Mouse (Mus musculus): ENCODE results near the gene Fkbp15. TPM values are rescaled to one million over a fixed set of nuclear protein-coding genes. Genes with fewer than 3 reads are reported as not detected.
A peak's percentile ranks its signal among the peaks of the same experiment; 100 is the strongest.

Fkbp15 gene
- polyA plus RNA-seq, 1 experiment from 2014 or later = 18.6 TPM

DNA sequence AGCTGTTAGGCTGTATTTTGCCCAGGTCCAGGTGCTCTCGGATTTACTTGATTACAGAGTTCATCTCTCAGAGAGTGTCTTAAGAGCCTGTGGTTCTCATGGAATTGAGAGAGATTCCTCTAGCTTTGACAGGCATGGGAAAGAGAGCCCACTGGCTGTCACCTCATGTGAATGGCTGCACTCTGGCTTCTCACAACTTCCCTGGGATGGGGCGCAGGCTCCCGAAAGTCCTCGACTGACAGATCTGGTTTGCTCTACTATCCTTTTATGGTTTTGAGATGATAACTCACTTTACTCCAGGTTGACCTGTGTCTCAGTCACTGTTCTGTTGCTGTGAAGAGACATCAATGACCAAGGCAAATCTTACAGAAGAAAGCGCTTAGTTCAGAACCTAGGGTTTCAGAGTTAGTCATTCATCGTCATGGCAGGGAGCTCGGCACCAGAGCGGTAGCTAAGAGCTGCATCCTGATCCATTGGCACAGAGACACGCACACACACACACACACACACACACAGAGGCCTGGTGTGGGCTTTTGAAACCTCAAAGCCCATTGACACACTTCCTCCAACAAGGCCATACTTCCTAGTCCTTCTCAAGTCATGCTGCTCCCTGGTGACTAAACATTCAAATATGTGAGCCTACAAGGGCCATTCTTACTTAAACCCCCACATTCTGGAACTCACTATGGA is 69.4 kb downstream of the Fkbp15 start:
- no peaks in the 10 kb centered on the region for H3K9me3 ChIP-seq (replicated peaks)
- H3K27me3 ChIP-seq (replicated peaks) = no peaks in the 10 kb centered on the region
- H3K36me3 ChIP-seq = peaks cover 5% of the 10 kb centered on the region; the same call in 1 of the 2 replicates
- H3K4me3 ChIP-seq = no peak overlapping the region
- no peak overlapping the region for H3K9ac ChIP-seq
- H3K27ac ChIP-seq = no peak overlapping the region
- H3K4me1 ChIP-seq = peaks cover 11% of the 10 kb centered on the region
- 70% methylated on average over 9 of the region's 9 CpGs for WGBS (ENCODE audit: insufficient replicate concordance)
- ATAC-seq = no peak
- H3K4me2 ChIP-seq = no peak overlapping the region

DNA sequence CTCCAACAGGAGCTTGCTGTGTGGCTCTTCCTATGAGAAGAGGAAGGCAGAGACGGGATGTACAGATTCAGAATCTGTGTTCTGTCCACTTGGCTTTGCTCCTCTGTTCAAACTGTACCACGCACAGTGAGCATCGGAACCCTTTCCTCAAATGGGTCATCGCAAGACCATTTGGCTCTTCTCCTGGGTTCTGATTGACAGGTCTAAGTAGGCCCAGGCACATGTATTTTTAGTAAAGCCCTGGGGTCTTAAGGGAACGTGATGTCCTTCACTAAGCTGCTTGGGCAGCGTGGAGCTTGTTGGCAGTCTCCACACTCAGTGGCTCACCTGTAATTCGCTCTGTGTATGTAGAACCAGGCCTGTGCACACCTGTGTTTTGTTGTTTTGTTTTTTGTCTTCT is 71.1 kb downstream of the Fkbp15 start:
- no peak for ATAC-seq

DNA sequence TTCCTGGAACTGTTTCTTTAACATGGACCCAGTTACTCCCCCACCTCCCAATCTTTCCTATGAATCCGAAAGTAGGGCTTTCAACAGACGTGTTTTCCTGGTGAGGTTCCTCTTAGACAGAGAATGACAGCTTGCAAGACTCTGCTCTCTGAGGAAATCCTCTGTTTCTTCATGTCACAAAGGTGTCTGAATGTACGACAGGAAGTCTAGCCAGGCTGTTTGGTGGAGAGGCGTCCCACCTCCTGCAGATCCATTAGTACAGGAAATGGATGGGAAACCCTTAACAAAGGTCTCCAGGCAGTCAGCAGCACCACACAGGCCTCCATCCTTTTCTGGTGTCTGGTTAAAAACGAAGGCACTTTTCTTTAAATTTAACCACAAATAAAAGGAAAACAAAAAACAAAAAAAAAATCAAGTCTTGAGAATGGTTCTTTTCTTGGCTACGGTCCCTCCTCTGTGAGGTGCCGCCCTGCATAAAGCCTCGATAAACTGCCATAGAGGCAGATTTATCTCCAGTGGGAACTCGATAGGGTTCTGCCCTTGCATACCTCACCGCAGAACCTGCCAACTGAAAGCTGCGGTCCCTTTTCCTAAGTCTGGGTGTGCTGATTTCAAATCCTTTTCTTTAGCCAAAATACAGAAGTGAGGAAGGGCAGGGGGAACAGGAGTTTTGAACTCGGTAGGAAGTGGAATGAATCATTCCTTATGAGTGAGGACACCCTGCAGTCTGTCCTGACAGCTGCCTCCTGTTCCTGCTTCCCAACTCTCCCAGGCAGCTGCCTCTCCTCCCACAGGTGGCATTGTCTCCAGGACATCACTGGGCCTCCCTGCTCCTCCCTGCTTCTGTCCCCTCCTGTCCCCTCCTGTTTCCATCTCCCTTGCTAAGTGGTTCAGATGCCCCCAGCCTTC is 73.1 kb downstream of the Fkbp15 start:
- Histone ChIP-seq H3K4me2 (peak overlapping the region; percentile 94), H3K27ac (peak overlapping the region; percentile 61), H3K27me3 (replicated peaks) (no peaks in the 10 kb centered on the region), H3K36me3 (no peaks in the 10 kb centered on the region), H3K9me3 (replicated peaks) (no peaks in the 10 kb centered on the region), H3K9ac (peak overlapping the region; percentile 71), H3K4me1 (peaks cover 11% of the 10 kb centered on the region), H3K4me3 (peak overlapping the region; percentile 66)
- peak; percentile 17; the same call in 1 of the 2 replicates for ATAC-seq
- 9% methylated on average over 12 of the region's 12 CpGs for WGBS (ENCODE audit: insufficient replicate concordance)

More for the DNA sequence above, 71.1 kb downstream of the Fkbp15 start:
- Histone ChIP-seq H3K27me3 (replicated peaks) (no peaks in the 10 kb centered on the region), H3K4me2 (no peak overlapping the region), H3K9ac (no peak overlapping the region), H3K27ac (no peak overlapping the region), H3K36me3 (peaks cover 5% of the 10 kb centered on the region; the same call in 1 of the 2 replicates), H3K4me1 (peaks cover 11% of the 10 kb centered on the region), H3K9me3 (replicated peaks) (no peaks in the 10 kb centered on the region), H3K4me3 (no peak overlapping the region)
- WGBS (ENCODE audit: insufficient replicate concordance) = 71% methylated on average over 7 of the region's 7 CpGs

DNA sequence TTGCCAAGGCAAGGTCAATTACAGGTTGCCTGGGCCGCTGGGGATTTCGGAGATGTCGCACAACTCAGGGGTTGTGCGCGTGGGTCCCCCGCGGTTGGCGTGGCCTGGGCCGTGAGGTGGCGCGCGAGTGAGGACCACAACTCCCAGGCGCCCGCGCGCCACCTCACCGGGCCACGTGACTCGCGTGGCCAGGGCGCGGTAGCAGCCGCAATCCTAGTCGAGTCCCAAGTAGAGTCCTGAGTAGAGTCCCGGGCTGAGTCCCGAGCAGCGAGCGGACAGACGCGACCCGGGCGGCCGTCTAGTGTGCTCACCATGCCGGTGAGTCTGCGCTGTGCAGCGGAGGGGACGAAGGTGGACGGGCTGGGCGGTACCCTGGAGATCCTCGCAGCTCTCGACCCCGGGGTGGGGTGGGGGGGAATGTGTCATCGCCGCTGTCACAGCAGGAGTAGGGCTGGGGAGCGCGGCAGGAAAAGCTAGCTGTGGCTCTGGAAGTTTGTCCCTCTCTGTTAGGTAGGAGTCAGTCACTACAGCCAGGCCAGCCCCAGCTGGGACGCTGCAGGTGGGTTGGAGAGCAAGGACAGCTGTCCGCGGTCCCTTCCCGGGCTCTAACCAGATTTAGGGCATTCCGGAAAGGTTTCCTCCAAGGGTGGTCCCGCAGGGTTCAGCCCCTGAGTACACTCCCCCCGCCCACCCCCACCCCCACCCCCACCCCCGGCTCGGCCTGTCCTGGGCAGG is 73.9 kb downstream of the Fkbp15 start:
- Histone ChIP-seq H3K9me3 (replicated peaks) (no peaks in the 10 kb centered on the region), H3K4me1 (peaks cover 11% of the 10 kb centered on the region), H3K27me3 (replicated peaks) (no peaks in the 10 kb centered on the region), H3K4me2 (peak overlapping the region; percentile 94), H3K4me3 (peak overlapping the region; percentile 66), H3K9ac (peak overlapping the region; percentile 71), H3K27ac (peak overlapping the region; percentile 61), H3K36me3 (no peaks in the 10 kb centered on the region)
- under 1% methylated on average over 55 of the region's 55 CpGs for whole genome bisulfite sequencing (ENCODE audit: insufficient replicate concordance)
- peak; percentile 79 for ATAC-seq

DNA sequence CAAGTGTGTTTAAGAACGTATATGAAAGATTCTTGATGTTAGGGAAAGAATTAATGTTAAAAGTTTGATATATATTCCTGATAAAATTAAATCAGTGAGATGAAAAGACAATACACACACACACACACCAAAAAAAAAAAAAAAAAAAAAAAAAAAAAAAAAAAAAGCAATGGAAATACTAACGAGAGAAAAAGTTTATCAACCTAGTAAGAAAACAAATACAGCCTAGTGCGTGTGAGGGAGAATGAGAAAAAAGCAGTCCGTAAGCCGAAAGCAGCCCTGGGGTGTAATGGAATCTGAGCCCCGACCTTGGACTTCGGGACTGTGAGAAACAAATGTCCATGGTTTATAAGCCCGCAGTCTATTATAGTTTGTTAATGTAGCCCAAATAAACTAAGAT is 74.8 kb downstream of the Fkbp15 start:
- H3K9ac ChIP-seq = no peak overlapping the region
- H3K4me1 ChIP-seq = peaks cover 11% of the 10 kb centered on the region
- H3K9me3 ChIP-seq (replicated peaks) = no peaks in the 10 kb centered on the region
- H3K27ac ChIP-seq = no peak overlapping the region
- H3K27me3 ChIP-seq (replicated peaks) = no peaks in the 10 kb centered on the region
- 72% methylated on average over 8 of the region's 8 CpGs for WGBS (ENCODE audit: insufficient replicate concordance)
- no peaks in the 10 kb centered on the region for H3K36me3 ChIP-seq
- ATAC-seq = no peak
- peak overlapping the region; percentile 94 for H3K4me2 ChIP-seq
- H3K4me3 ChIP-seq = no peak overlapping the region

DNA sequence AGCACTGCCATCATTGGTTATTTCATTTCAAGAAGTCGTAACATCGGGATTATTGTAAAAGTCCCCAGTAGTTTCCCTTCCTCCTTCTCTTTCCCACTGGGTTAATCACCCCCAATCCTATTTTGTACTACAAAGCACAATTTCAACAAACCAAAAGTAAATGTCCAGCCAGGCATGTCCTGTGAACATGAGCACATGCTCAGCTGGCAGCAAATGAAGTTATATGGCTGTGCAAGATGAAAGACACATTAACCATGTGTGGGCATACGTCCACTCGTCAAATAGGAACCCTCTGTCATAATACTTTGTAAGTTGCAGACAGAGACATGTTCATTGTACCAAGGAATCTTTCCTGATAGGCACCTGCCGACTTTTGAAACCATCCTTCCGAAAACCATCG is 77.4 kb downstream of the Fkbp15 start:
- H3K27ac ChIP-seq = no peak overlapping the region

DNA sequence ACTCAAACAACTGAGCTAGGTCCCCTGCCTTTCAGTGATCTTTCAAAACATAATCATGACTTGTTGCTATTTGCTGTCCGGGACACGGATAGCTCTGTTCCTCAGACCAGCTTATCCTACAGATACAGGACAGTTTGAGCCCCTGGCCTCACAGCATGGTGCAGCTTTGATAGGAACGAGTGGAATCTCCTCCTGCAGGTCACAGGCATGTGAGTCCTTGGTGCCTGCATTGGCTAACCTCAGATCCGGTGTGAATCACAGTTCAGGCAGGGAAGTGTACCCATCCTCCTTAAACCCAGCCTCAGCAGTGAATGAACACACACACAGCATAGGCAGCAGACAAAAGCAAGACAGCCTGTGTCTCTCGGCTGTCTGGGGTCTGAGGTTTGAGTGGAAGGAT is 79.0 kb downstream of the Fkbp15 start:
- no peaks in the 10 kb centered on the region for H3K9me3 ChIP-seq (replicated peaks)
- no peak overlapping the region for H3K4me2 ChIP-seq
- H3K27me3 ChIP-seq (replicated peaks) = no peaks in the 10 kb centered on the region
- WGBS (ENCODE audit: insufficient replicate concordance) = 41% methylated on average over 5 of the region's 5 CpGs
- no peaks in the 10 kb centered on the region; the same call in 1 of the 2 replicates for H3K4me1 ChIP-seq
- no peak overlapping the region for H3K9ac ChIP-seq
- H3K4me3 ChIP-seq = no peak overlapping the region
- H3K27ac ChIP-seq = no peak overlapping the region
- ATAC-seq = no peak
- H3K36me3 ChIP-seq = no peaks in the 10 kb centered on the region

More for the DNA sequence above, 77.4 kb downstream of the Fkbp15 start:
- no peak overlapping the region for H3K9ac ChIP-seq
- no peak for ATAC-seq
- no peaks in the 10 kb centered on the region for H3K36me3 ChIP-seq
- H3K4me2 ChIP-seq = no peak overlapping the region
- WGBS (ENCODE audit: insufficient replicate concordance) = 68% methylated on average over 7 of the region's 7 CpGs
- H3K9me3 ChIP-seq (replicated peaks) = no peaks in the 10 kb centered on the region
- H3K4me1 ChIP-seq = peaks cover 11% of the 10 kb centered on the region
- H3K27me3 ChIP-seq (replicated peaks) = no peaks in the 10 kb centered on the region
- no peak overlapping the region for H3K4me3 ChIP-seq

DNA sequence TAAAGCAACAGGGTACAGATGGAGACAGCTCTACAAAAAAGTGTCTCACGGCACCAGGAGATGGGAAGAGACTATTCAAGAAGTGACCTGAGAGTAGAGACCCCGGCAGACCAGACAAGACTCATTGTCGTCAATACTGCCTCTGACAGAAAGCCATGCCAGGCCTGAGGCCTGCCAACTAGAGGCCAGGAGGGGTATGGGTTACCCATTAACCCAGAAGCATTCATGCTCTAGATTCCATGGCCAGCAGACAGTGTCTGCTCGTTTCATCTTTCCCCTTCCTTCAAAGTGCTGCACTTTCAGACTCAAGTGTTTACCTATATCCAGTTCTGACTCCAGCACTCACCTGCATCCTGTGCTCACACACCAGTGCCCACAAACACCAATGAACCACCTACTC is 82.3 kb downstream of the Fkbp15 start:
- 70% methylated on average over 4 of the region's 4 CpGs for WGBS (ENCODE audit: insufficient replicate concordance)
- Histone ChIP-seq H3K4me3 (no peak overlapping the region), H3K27me3 (replicated peaks) (no peaks in the 10 kb centered on the region), H3K4me1 (peaks cover 9% of the 10 kb centered on the region), H3K9me3 (replicated peaks) (no peaks in the 10 kb centered on the region), H3K9ac (no peak overlapping the region), H3K4me2 (no peak overlapping the region), H3K36me3 (no peaks in the 10 kb centered on the region), H3K27ac (no peak overlapping the region)
- ATAC-seq = no peak

DNA sequence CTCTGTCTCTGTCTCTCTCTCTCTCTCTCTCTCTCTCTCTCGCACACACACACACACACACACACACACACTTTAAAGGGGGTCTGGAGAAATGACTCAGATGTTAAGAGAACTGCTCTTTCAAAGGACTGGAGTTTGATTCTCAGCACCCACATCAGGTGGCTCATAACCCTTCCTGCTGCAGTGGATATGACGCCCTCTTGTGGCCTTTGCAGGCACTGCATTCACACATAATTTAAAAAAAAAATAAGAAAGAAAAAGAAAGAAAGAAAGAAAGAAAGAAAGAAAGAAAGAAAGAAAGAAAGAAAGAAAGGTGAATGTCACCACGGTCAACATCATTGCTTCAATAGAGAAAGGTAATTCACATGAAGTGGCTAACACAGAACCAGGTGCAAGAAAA is 83.1 kb downstream of the Fkbp15 start:
- no peak overlapping the region for H3K27ac ChIP-seq
- H3K4me2 ChIP-seq = no peak overlapping the region
- H3K4me1 ChIP-seq = peaks cover 9% of the 10 kb centered on the region
- no peaks in the 10 kb centered on the region for H3K36me3 ChIP-seq
- WGBS (ENCODE audit: insufficient replicate concordance) = 52% methylated on average over 3 of the region's 3 CpGs
- no peak overlapping the region for H3K4me3 ChIP-seq
- H3K27me3 ChIP-seq (replicated peaks) = no peaks in the 10 kb centered on the region
- ATAC-seq = no peak
- no peaks in the 10 kb centered on the region for H3K9me3 ChIP-seq (replicated peaks)
- no peak overlapping the region for H3K9ac ChIP-seq

DNA sequence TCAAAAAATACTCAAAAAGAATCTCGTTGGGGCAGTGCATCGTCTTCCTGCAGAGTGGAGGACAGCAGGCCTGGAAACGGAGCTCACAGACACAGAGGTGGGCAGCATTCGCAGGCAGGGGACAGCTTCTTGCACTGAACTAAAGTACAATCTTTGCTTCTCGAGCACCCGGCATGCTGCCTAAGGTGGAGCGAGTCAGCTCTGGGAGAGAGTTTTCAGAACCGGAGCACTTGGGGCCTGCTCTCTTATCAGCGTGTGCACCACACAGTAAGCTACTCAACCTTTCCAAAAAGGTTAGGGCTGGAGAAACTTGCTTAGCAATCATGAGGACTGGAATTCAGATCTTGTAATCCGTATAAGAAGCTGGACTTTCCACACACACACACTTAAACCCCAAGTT is 83.7 kb downstream of the Fkbp15 start:
- Histone ChIP-seq H3K36me3 (no peaks in the 10 kb centered on the region), H3K27me3 (replicated peaks) (no peaks in the 10 kb centered on the region), H3K27ac (no peak overlapping the region), H3K9me3 (replicated peaks) (no peaks in the 10 kb centered on the region), H3K4me3 (no peak overlapping the region), H3K4me2 (no peak overlapping the region), H3K9ac (no peak overlapping the region), H3K4me1 (peaks cover 9% of the 10 kb centered on the region)
- 69% methylated on average over 10 of the region's 10 CpGs for WGBS (ENCODE audit: insufficient replicate concordance)
- no peak for ATAC-seq

DNA sequence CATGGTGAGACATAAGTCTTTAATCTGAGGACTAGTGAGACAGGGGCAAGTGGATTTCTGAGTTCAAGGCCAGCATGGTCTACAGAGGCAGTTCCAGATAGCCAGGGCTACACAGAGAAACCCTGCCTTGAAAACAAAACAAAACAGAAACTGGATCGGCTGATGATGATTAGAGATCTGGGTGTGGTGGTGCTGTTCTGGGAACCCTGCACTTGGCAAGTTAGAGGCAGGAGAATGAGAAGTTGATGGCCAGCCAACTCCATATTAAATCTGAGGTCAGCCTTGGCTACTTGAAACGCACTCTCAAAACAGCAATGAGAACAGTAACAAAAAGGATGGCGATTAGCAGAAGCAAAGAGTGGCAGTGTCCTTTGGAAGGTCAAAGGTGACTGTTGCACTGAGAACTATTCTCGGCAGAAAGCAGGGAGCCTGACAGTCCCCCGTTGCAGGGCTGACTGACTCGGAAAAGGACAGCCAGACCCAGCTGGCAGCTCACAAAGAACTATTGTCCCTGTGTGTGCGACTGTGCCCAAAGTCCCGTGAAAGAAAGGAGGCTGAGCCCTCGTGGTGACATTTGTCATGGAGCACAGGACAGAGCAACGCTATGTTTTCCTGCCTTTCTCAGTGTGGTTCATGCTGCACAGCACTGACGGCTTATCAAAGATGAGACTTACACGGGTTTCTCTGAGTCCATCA is 85.4 kb downstream of the Fkbp15 start:
- H3K27ac ChIP-seq = no peak overlapping the region
- H3K4me2 ChIP-seq = peak overlapping the region; percentile 6; the same call in 1 of the 2 replicates
- WGBS (ENCODE audit: insufficient replicate concordance) = 46% methylated on average over 12 of the region's 12 CpGs
- H3K9me3 ChIP-seq (replicated peaks) = no peaks in the 10 kb centered on the region
- no peak for ATAC-seq
- H3K27me3 ChIP-seq (replicated peaks) = no peaks in the 10 kb centered on the region
- peaks cover 9% of the 10 kb centered on the region for H3K4me1 ChIP-seq
- H3K4me3 ChIP-seq = no peak overlapping the region
- peak overlapping the region; percentile 24; the same call in 1 of the 2 replicates for H3K9ac ChIP-seq
- no peaks in the 10 kb centered on the region for H3K36me3 ChIP-seq

All from liver, embryonic 12.5 days (tissue).